Mouse (Mus musculus) spleen, adult 2 months (tissue): ENCODE results near the gene Sat2. TPM values are rescaled to one million over a fixed set of nuclear protein-coding genes. Genes with fewer than 3 reads are reported as not detected.
A peak's percentile ranks its signal among the peaks of the same experiment; 100 is the strongest.

ENCODE experiments used
- DNase-seq, 2 experiments: peaks; one replicate each; pipeline versions ENCODE4 v3.0.0 to v3.0.0-alpha.2; 2012 to 2021; ENCODE audit warnings: low spot score in 2 of 2, low read depth in 1 of 2
- H3K27ac ChIP-seq: fragments of 200-500 bp; 2 replicates; pipeline ENCODE4 v1.5.1; 2012; ENCODE audit warnings: low read length, inconsistent platforms; ENCODE audit not compliant: insufficient read depth
- H3K27me3 ChIP-seq: fragments of 200-500 bp; 2 replicates; pipeline ENCODE4 v1.6.1; 2012; ENCODE audit warnings: mild to moderate bottlenecking, moderate library complexity, low read length, inconsistent platforms; ENCODE audit not compliant: control insufficient read depth, insufficient read depth
- H3K36me3 ChIP-seq: fragments of 200-500 bp; 2 replicates; pipeline ENCODE4 v1.6.1; 2012; ENCODE audit warnings: mild to moderate bottlenecking, low read length, inconsistent platforms; ENCODE audit not compliant: control insufficient read depth, insufficient read depth
- H3K4me1 ChIP-seq: fragments of 200-500 bp; 2 replicates; pipeline ENCODE4 v1.6.1; 2011; ENCODE audit warnings: inconsistent platforms; ENCODE audit not compliant: control insufficient read depth, insufficient read depth, insufficient read length
- H3K4me3 ChIP-seq: fragments of 200-500 bp; 2 replicates; pipeline ENCODE4 v1.5.1; 2011; ENCODE audit warnings: mild to moderate bottlenecking, inconsistent platforms; ENCODE audit not compliant: insufficient read depth, insufficient read length; ENCODE audit errors: extremely low read depth
- CTCF ChIP-seq: fragments of 200-500 bp; IDR thresholded peaks from 2 replicates; pipeline ENCODE4 v1.5.1; 2011; ENCODE audit warnings: mild to moderate bottlenecking, inconsistent platforms; ENCODE audit not compliant: insufficient read depth, insufficient read length, insufficient replicate concordance; ENCODE audit errors: extremely low read depth
- POLR2A ChIP-seq: fragments of 200-500 bp; IDR thresholded peaks from 2 replicates; pipeline ENCODE4 v1.6.1; 2011; ENCODE audit warnings: low read depth, low read length, inconsistent platforms
- WGBS: fragments of 180-500 bp; shearing (Covaris S2); methylation state at CpG from one replicate; pipeline ENCODE4 v1.1.7; 2018; 5-methylcytosine and 5-hydroxymethylcytosine counted together
- polyA plus RNA-seq: library from polyadenylated mRNA; depleted of rRNA; stranded (reverse); fragments of >200 nt; gene quantifications from 2 replicates; pipeline ENCODE4 v1.2.3, GENCODE M21; 2012; rRNA removed

Gene Sat2
- polyA plus RNA-seq = 1.1 and 1.4 TPM in 2 replicates

GRCm38 (mm10) chr11:69621571-69622268 lies at the start of gene Sat2:
TSS of gene Sat2 (plus strand) at chr11:69622024.
- Histone ChIP-seq H3K27me3 (no peaks in the 10 kb centered on the region), H3K4me3 (peak within 1 kb of the TSS; percentile 49), H3K4me1 (no peaks in the 10 kb centered on the region), H3K27ac (no peak within 1 kb of the TSS), H3K36me3 (no peaks in the 10 kb centered on the region)
- WGBS = 21% methylated on average over 20 of the region's 20 CpGs
- no peak for TF ChIP-seq POLR2A
- no peak for TF ChIP-seq CTCF
- no peak for DNase-seq

GRCm38 (mm10) chr11:69575220-69575619 lies 46.6 kb upstream of the Sat2 start:
- H3K36me3 ChIP-seq = peaks cover 8% of the 10 kb centered on the region
- WGBS = 61% methylated on average over 3 of the region's 3 CpGs

GRCm38 (mm10) chr11:69576307-69576706 lies 45.5 kb upstream of the Sat2 start:
- DNase-seq = no peak
- TF ChIP-seq POLR2A (no peak), CTCF (no peak)
- no peaks in the 10 kb centered on the region for H3K27me3 ChIP-seq
- H3K4me3 ChIP-seq = no peak overlapping the region
- WGBS = 77% methylated on average over 5 of the region's 5 CpGs
- H3K36me3 ChIP-seq = peaks cover 5% of the 10 kb centered on the region; the same call in 1 of the 2 replicates
- H3K4me1 ChIP-seq = peaks cover 7% of the 10 kb centered on the region; the same call in 1 of the 2 replicates
- no peak overlapping the region for H3K27ac ChIP-seq

More at GRCm38 (mm10) chr11:69575220-69575619, 46.6 kb upstream of the Sat2 start:
- TF ChIP-seq POLR2A = no peak
- TF ChIP-seq CTCF = no peak
- no peak overlapping the region for H3K27ac ChIP-seq
- H3K27me3 ChIP-seq = no peaks in the 10 kb centered on the region
- H3K4me3 ChIP-seq = no peak overlapping the region
- peaks cover 7% of the 10 kb centered on the region; the same call in 1 of the 2 replicates for H3K4me1 ChIP-seq
- DNase-seq = peak in 1 of 2 experiments; percentile 12

GRCm38 (mm10) chr11:69578301-69578700 lies 43.5 kb upstream of the Sat2 start:
- no peak for TF ChIP-seq CTCF
- no peak for TF ChIP-seq POLR2A
- WGBS = 16% methylated on average over 15 of the region's 15 CpGs
- Histone ChIP-seq H3K27me3 (no peaks in the 10 kb centered on the region), H3K4me3 (peak overlapping the region; percentile 100), H3K27ac (no peak overlapping the region), H3K4me1 (peaks cover 7% of the 10 kb centered on the region; the same call in 1 of the 2 replicates), H3K36me3 (no peaks in the 10 kb centered on the region)
- no peak for DNase-seq

- TF ChIP-seq CTCF (peak; percentile 98; the same call in 1 of the 2 replicates), POLR2A (no peak)
- Histone ChIP-seq H3K36me3 (no peaks in the 10 kb centered on the region), H3K4me3 (peak overlapping the region; percentile 100), H3K27ac (peak overlapping the region; percentile 80), H3K27me3 (no peaks in the 10 kb centered on the region), H3K4me1 (peaks cover 7% of the 10 kb centered on the region; the same call in 1 of the 2 replicates)
- peak; percentile 84 to 85 for DNase-seq
- under 1% methylated on average over 39 of the region's 39 CpGs for WGBS
Measured at GRCm38 (mm10) chr11:69579128-69580017, 42.5 kb upstream of the Sat2 start.

GRCm38 (mm10) chr11:69580091-69580514 lies 41.7 kb upstream of the Sat2 start, which contains the start of the genes Wrap53 and Trp53:
TSS of gene Wrap53 (minus strand) at chr11:69580255.
TSS of gene Trp53 (plus strand) at chr11:69580359.
- DNase-seq = peak; percentile 86 to 95
- 1% methylated on average over 13 of the region's 13 CpGs for WGBS
- Histone ChIP-seq H3K27ac (peak within 1 kb of the TSS; percentile 94), H3K4me1 (peaks cover 10% of the 10 kb centered on the region; the same call in 1 of the 2 replicates), H3K4me3 (peak within 1 kb of the TSS; percentile 100), H3K36me3 (no peaks in the 10 kb centered on the region), H3K27me3 (no peaks in the 10 kb centered on the region)
- TF ChIP-seq POLR2A = peak; percentile 55; the same call in 1 of the 2 replicates
- TF ChIP-seq CTCF = no peak
